Mouse (Mus musculus): ENCODE results near the gene Tia1. TPM values are rescaled to one million over a fixed set of nuclear protein-coding genes. Genes with fewer than 3 reads are reported as not detected.

The Tia1 gene
- polyA plus RNA-seq, 1 experiment from 2014 or later, result 299 TPM

DNA sequence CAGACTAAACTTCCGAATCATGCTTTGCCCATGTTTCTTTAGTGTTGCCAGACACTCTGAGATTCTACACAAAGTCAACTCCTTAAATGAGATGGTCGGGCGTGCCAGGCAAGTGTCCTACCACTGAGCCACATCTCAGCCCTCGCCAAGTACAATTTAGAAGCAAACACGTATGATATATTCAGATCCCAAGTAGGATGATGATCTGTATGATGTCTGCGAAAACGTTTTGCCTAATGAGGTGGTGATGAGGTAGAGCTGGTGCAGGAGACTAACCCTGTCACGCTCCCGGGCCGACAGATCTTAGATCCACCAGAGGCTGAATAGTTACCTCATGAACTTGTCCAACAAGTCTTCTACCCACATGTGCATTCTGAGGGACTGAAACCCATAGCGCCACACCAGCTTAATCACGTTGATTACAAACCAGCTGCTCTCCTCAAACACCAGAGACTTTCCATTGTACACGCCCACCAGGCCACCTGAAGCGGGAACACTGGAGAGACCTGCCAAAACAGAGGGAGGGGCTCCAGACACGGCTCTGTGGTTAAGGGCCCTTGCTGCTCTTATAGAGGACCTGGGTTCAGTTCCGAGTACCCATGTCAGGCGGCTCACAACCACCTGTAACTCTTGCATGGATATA, 9.8 kb upstream of the Tia1 start:
- no peak overlapping the region for H3K4me2 ChIP-seq (ENCODE audit: low read length)
- no peak overlapping the region for H3K4me3 ChIP-seq (ENCODE audit: low read depth, low read length)
- no peak for ATAC-seq

DNA sequence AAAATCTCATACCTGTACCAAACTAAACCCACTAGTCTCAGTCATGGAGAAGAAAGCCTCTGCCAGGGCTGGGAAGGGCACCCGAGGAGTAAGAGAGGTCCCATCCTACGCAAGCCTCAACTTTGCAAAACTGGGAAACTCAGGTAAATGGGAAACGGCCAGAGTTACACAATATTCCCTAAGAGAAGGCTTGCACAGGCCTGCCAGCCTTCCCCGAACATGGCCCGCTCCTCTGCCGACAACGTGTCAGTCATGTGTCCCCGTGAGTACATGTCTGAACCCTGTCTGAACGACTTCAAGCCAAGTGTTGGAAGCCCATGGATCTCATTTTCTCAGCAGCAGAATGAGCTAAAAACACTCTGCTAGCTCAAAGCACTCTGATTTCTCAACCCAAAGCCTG, 9.0 kb upstream of the Tia1 start:
- ATAC-seq, result no peak
- Histone ChIP-seq H3K4me1 (ENCODE audit: control insufficient read depth, insufficient read depth, low read length) (peaks cover 17% of the 10 kb centered on the region), H3K9me3 (replicated peaks; ENCODE audit: control insufficient read depth, low read length) (no peaks in the 10 kb centered on the region), H3K4me3 (ENCODE audit: low read depth, low read length) (peak overlapping the region; percentile 87; the same call in 1 of the 2 replicates), H3K9ac (ENCODE audit: low read length) (peak overlapping the region; percentile 96), H3K4me2 (ENCODE audit: low read length) (peak overlapping the region; percentile 69), H3K36me3 (ENCODE audit: control insufficient read depth, insufficient read depth, low read length) (peaks cover 39% of the 10 kb centered on the region), H3K27ac (ENCODE audit: low read depth, low read length) (no peak overlapping the region), H3K27me3 (replicated peaks; ENCODE audit: control insufficient read depth, insufficient read depth, low read length) (no peaks in the 10 kb centered on the region)
- DNase-seq (ENCODE audit: low spot score), result no peak
- WGBS, result 91% methylated on average over 9 of the region's 9 CpGs

More for the DNA sequence above, 9.8 kb upstream of the Tia1 start:
- DNase-seq (ENCODE audit: low spot score), result no peak
- peaks cover 17% of the 10 kb centered on the region for H3K4me1 ChIP-seq (ENCODE audit: control insufficient read depth, insufficient read depth, low read length)
- H3K27me3 ChIP-seq (replicated peaks; ENCODE audit: control insufficient read depth, insufficient read depth, low read length), result no peaks in the 10 kb centered on the region
- WGBS, result 90% methylated on average over 17 of the region's 17 CpGs
- H3K9me3 ChIP-seq (replicated peaks; ENCODE audit: control insufficient read depth, low read length), result no peaks in the 10 kb centered on the region
- peaks cover 47% of the 10 kb centered on the region for H3K36me3 ChIP-seq (ENCODE audit: control insufficient read depth, insufficient read depth, low read length)
- no peak overlapping the region for H3K27ac ChIP-seq (ENCODE audit: low read depth, low read length)
- H3K9ac ChIP-seq (ENCODE audit: low read length), result no peak overlapping the region

DNA sequence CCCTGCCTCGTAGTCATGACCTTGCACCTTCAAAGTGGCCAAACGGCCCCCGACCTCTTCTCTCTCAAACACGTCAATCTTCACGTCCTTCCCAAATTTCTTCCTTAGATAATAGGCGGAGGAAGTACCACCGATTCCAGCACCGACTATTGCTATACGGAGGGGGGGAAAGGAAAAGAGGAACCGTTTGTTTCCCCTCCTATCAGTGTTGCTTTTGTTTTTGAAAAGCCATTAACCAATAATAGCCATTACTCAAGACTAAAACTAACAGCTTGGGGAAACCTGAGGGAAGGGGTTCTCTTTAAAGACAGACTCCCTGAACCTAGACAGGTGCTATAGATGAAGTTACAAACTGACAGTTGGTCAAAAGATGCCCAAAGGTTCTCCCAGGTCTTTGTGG, 8.1 kb upstream of the Tia1 start:
- Histone ChIP-seq H3K4me2 (ENCODE audit: low read length) (peak overlapping the region; percentile 69), H3K36me3 (ENCODE audit: control insufficient read depth, insufficient read depth, low read length) (peaks cover 29% of the 10 kb centered on the region), H3K4me3 (ENCODE audit: low read depth, low read length) (peak overlapping the region; percentile 87), H3K9ac (ENCODE audit: low read length) (peak overlapping the region; percentile 96), H3K9me3 (replicated peaks; ENCODE audit: control insufficient read depth, low read length) (no peaks in the 10 kb centered on the region), H3K27ac (ENCODE audit: low read depth, low read length) (peak overlapping the region; percentile 91), H3K27me3 (replicated peaks; ENCODE audit: control insufficient read depth, insufficient read depth, low read length) (no peaks in the 10 kb centered on the region), H3K4me1 (ENCODE audit: control insufficient read depth, insufficient read depth, low read length) (peaks cover 17% of the 10 kb centered on the region)
- WGBS, result 21% methylated on average over 10 of the region's 10 CpGs
- DNase-seq (ENCODE audit: low spot score) (no peak), ATAC-seq (no peak)

DNA sequence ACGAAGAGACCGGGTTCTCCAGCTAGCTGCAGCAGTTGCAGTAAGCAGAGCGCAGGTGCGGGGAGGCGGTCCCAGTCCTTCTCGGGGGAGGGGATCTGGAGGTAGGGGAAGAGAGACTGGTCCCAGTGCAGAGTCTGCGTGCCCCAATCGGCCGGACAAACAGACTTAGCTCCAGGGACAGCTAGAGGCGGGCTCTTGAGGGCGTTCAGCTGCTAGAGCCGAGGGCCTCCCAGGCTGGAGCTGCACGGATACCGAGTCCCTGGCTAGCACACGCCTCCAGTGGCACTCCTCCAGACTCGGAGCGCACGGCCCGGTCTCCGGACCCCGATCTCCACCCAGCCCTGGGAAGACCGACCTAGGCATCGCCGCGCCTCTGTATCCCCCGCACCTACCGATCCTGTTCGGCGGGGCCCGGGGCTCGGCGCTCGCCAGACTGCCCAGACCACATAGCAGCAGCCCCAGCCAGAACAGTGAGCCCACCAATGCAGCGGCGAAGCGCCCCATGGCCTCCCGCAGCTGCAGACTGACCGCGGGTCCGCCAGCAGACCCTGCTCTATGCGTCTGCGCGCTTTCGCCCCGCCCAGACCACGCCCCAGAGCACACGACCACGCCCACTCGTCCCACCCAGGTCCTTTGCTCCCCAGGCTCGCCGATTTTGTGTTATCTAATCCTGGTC, 7.3 kb upstream of the Tia1 start, which contains the start of gene Pcyox1:
TSS of gene Pcyox1 (minus strand) at position 574 of the 676 bp plus-strand sequence.
- DNase-seq (ENCODE audit: low spot score) (peak; percentile 91), ATAC-seq (peak; percentile 94)
- Histone ChIP-seq H3K9ac (ENCODE audit: low read length) (peak within 1 kb of the TSS; percentile 96), H3K4me2 (ENCODE audit: low read length) (peak within 1 kb of the TSS; percentile 69), H3K4me3 (ENCODE audit: low read depth, low read length) (peak within 1 kb of the TSS; percentile 87), H3K4me1 (ENCODE audit: control insufficient read depth, insufficient read depth, low read length) (peaks cover 17% of the 10 kb centered on the region), H3K27me3 (replicated peaks; ENCODE audit: control insufficient read depth, insufficient read depth, low read length) (no peaks in the 10 kb centered on the region), H3K9me3 (replicated peaks; ENCODE audit: control insufficient read depth, low read length) (no peaks in the 10 kb centered on the region), H3K27ac (ENCODE audit: low read depth, low read length) (peak within 1 kb of the TSS; percentile 91), H3K36me3 (ENCODE audit: control insufficient read depth, insufficient read depth, low read length) (peaks cover 22% of the 10 kb centered on the region)
- WGBS, result under 1% methylated on average over 51 of the region's 51 CpGs

DNA sequence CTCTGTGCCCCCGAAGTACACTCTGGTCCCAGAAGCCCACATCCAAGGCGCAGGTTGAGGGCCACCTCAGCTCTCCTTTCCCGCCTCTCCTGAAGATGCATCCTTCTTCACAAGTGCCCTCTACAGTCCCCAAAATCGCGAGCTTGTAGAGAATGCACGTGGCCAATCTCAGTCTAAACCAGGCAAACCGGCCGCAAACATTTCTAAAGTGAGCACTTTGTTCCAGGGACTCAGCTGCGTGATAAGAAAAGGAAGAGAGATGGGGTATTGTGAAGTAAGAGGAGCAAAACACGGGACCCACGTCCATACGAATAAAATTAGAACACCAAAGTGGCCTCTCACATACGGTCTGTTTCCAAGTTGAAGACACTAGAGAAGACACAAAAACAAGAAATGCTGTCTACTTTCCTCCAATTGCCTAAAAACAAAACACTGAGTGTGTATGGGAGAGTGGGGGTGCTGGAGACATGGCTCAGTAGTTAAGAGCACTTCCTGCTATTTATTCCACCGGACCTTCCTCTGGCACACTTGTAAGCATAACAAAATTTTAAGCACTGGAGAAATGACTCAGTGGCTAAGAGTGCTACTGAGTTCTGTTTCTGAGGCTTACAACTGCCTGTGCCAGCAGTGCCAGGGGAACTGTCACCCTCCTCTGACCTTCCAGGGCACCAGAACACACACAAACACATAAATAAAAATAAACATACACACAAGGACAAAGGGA, 6.6 kb upstream of the Tia1 start:
- Histone ChIP-seq H3K27ac (ENCODE audit: low read depth, low read length) (peak overlapping the region; percentile 91), H3K36me3 (ENCODE audit: control insufficient read depth, insufficient read depth, low read length) (peaks cover 15% of the 10 kb centered on the region), H3K4me2 (ENCODE audit: low read length) (peak overlapping the region; percentile 69), H3K4me3 (ENCODE audit: low read depth, low read length) (peak overlapping the region; percentile 87), H3K4me1 (ENCODE audit: control insufficient read depth, insufficient read depth, low read length) (peaks cover 17% of the 10 kb centered on the region), H3K27me3 (replicated peaks; ENCODE audit: control insufficient read depth, insufficient read depth, low read length) (no peaks in the 10 kb centered on the region), H3K9ac (ENCODE audit: low read length) (peak overlapping the region; percentile 96), H3K9me3 (replicated peaks; ENCODE audit: control insufficient read depth, low read length) (no peaks in the 10 kb centered on the region)
- ATAC-seq (no peak), DNase-seq (ENCODE audit: low spot score) (no peak)
- 5% methylated on average over 14 of the region's 14 CpGs for WGBS

DNA sequence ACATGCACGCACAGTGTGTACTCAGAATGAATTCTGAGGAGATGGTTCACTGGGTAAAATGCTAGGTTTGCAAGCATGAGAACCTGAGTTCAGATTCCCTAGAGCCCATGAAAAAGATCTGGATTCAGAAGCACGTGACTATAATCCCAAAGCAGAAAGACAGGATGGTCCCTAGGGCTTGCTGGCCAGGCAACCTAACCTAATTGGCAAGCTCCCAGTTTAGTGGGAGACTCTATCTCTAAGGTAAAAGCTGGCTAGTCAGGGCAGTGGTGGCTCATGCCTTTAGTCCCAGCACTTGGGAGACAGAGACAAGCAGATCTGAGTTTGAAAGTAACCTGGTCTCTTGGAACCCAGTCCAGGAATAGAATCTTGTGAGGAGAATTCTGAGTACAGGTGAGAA, 5.0 kb upstream of the Tia1 start:
- H3K9me3 ChIP-seq (replicated peaks; ENCODE audit: control insufficient read depth, low read length), result no peaks in the 10 kb centered on the region
- WGBS, result 93% methylated on average over 2 of the region's 2 CpGs

DNA sequence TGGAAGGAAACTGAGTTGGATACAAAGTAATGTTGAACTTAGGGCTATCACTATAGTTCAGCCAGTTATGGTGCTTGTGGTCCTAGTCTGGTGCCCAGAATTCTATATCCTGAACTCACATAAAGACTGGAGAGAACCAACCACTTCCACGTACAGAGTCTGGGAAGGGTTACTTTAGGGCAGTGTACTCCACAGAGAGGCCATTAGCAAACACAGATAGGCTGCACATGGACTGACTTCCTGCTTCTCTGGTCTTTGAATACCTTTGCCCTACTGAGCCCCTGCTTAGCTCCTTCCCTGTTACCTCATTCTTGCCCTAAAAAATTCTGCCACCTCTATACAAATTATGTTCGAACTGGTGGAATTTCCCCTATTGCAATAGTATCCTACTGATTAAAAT, 4.0 kb upstream of the Tia1 start:
- WGBS, result 82% methylated on average over 2 of the region's 2 CpGs
- Histone ChIP-seq H3K27ac (ENCODE audit: low read depth, low read length) (no peak overlapping the region), H3K4me1 (ENCODE audit: control insufficient read depth, insufficient read depth, low read length) (peaks cover 13% of the 10 kb centered on the region), H3K4me3 (ENCODE audit: low read depth, low read length) (no peak overlapping the region), H3K9me3 (replicated peaks; ENCODE audit: control insufficient read depth, low read length) (no peaks in the 10 kb centered on the region), H3K36me3 (ENCODE audit: control insufficient read depth, insufficient read depth, low read length) (no peaks in the 10 kb centered on the region), H3K4me2 (ENCODE audit: low read length) (no peak overlapping the region), H3K9ac (ENCODE audit: low read length) (no peak overlapping the region), H3K27me3 (replicated peaks; ENCODE audit: control insufficient read depth, insufficient read depth, low read length) (no peaks in the 10 kb centered on the region)
- DNase-seq (ENCODE audit: low spot score) (no peak), ATAC-seq (no peak)

More for the DNA sequence above, 5.0 kb upstream of the Tia1 start:
- no peak for ATAC-seq
- no peak overlapping the region for H3K9ac ChIP-seq (ENCODE audit: low read length)
- H3K4me1 ChIP-seq (ENCODE audit: control insufficient read depth, insufficient read depth, low read length), result peaks cover 17% of the 10 kb centered on the region
- no peak overlapping the region for H3K27ac ChIP-seq (ENCODE audit: low read depth, low read length)
- no peak overlapping the region for H3K4me3 ChIP-seq (ENCODE audit: low read depth, low read length)
- no peak overlapping the region for H3K4me2 ChIP-seq (ENCODE audit: low read length)
- no peaks in the 10 kb centered on the region for H3K27me3 ChIP-seq (replicated peaks; ENCODE audit: control insufficient read depth, insufficient read depth, low read length)
- 0 out of 2 replicates have a peak, but pooled peaks cover 3% of the 10 kb centered on the region for H3K36me3 ChIP-seq (ENCODE audit: control insufficient read depth, insufficient read depth, low read length)
- DNase-seq (ENCODE audit: low spot score), result no peak

DNA sequence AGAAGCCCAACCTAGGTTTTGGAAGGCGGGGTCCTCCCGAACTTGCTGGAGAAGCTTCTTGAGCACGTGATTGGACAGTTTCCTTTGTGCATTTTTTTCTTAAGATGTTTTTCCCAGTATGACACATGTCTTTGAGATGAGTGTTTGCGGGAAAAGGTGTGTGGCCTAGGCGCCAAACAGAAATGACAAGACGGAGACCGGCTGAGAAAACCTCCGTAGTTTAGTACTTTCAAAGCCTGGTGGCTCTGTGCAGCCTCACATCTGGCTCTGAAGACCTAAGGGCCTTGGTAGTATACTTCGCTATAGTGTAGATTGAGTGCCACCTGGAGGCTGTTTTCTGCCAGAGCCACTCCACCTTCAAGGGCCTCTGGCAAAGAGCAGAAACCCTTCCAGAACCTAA, 3.0 kb upstream of the Tia1 start:
- DNase-seq (ENCODE audit: low spot score), result peak; percentile 77
- Histone ChIP-seq H3K4me2 (ENCODE audit: low read length) (peak overlapping the region; percentile 27), H3K36me3 (ENCODE audit: control insufficient read depth, insufficient read depth, low read length) (no peaks in the 10 kb centered on the region), H3K27me3 (replicated peaks; ENCODE audit: control insufficient read depth, insufficient read depth, low read length) (no peaks in the 10 kb centered on the region), H3K4me3 (ENCODE audit: low read depth, low read length) (peak overlapping the region; percentile 9; the same call in 1 of the 2 replicates), H3K9me3 (replicated peaks; ENCODE audit: control insufficient read depth, low read length) (no peaks in the 10 kb centered on the region), H3K4me1 (ENCODE audit: control insufficient read depth, insufficient read depth, low read length) (peaks cover 5% of the 10 kb centered on the region; the same call in 1 of the 2 replicates), H3K27ac (ENCODE audit: low read depth, low read length) (no peak overlapping the region), H3K9ac (ENCODE audit: low read length) (no peak overlapping the region)
- ATAC-seq, result no peak
- 9% methylated on average over 9 of the region's 9 CpGs for WGBS
